Mouse (Mus musculus) brain, embryonic 14.5 days (tissue): ENCODE data around the gene Creb3l2.

Source experiments
- CTCF ChIP-seq: fragments of 200-500 bp; IDR thresholded peaks from 2 replicates; pipeline ENCODE4 v1.5.1; 2012; ENCODE audit warnings: inconsistent platforms, mild to moderate bottlenecking, moderate library complexity, borderline replicate concordance; ENCODE audit not compliant: insufficient read depth, insufficient read length; ENCODE audit errors: extremely low read depth
- POLR2A ChIP-seq: fragments of 200-500 bp; IDR thresholded peaks from 2 replicates; pipeline ENCODE4 v1.6.1; 2012; ENCODE audit warnings: mild to moderate bottlenecking, inconsistent platforms, borderline replicate concordance; ENCODE audit not compliant: poor library complexity, insufficient read depth, insufficient read length, severe bottlenecking; ENCODE audit errors: extremely low read depth

GRCm38 (mm10) chr6:37336831-37337260 is 105.1 kb downstream of the Creb3l2 start:
- TF ChIP-seq CTCF, result no peak
- no peak for TF ChIP-seq POLR2A
